ENCODE assay signal across 25 mouse cellular contexts in genomic region chr2:102426434-102426833, GRCm38 (mm10). TPM values are rescaled to one million over a fixed set of nuclear protein-coding genes. Genes with fewer than 3 reads are reported as not detected.
A peak's percentile ranks its signal among the peaks of the same experiment; 100 is the strongest.
DNase-seq lines count a peak whose midpoint lies in the region; ATAC-seq lines count a peak whose summit lies in the region.
"Had no signal": no experiment of that assay in that cellular context is flagged by ENCODE, and none has a peak within 500 bp of the region (broad histone marks: within the 10 kb centered on the region; RNA-seq: fewer than 3 reads in every experiment).

No protein-coding gene starts in this region.

- no peak overlapping the region for H3K4me3 ChIP-seq in midbrain, embryonic 10.5 days
- no peak overlapping the region for H3K4me3 ChIP-seq in midbrain, embryonic 13.5 days (replicated peaks)
- no peak overlapping the region for H3K4me3 ChIP-seq in midbrain, embryonic 12.5 days
- no peak overlapping the region for H3K4me3 ChIP-seq in midbrain, embryonic 15.5 days
- H3K4me3 ChIP-seq: embryonic facial prominence, embryonic 10.5 days; embryonic facial prominence, embryonic 12.5 days; forebrain, embryonic 13.5 days; forebrain, embryonic 15.5 days had no signal

- WGBS in midbrain, embryonic 10.5 days = 14% methylated on average over 3 of the region's 3 CpGs
- 25% methylated on average over 3 of the region's 3 CpGs for WGBS in midbrain, embryonic 13.5 days
- WGBS in midbrain, embryonic 12.5 days = 15% methylated on average over 3 of the region's 3 CpGs
- WGBS in midbrain, embryonic 15.5 days = 15% methylated on average over 3 of the region's 3 CpGs

- ATAC-seq in midbrain, embryonic 13.5 days = no peak
- peak; percentile 52; the same call in 1 of the 2 replicates for ATAC-seq in midbrain, embryonic 12.5 days (ENCODE audit: low FRiP score, low read depth)
- no peak for ATAC-seq in midbrain, embryonic 15.5 days (replicated peaks)
- ATAC-seq: activated CD4-positive, CD25-positive, alpha-beta regulatory T cell, adult 4 months; CD4-positive, CD25-positive, alpha-beta regulatory T cell, adult 4 months; forebrain, embryonic 13.5 days; forebrain, embryonic 15.5 days; forebrain, postnatal 0 days; Patski had no signal

- H3K27me3 ChIP-seq in midbrain, embryonic 10.5 days (ENCODE audit: low read depth, poor library complexity, severe bottlenecking) = peaks cover 12% of the 10 kb centered on the region
- H3K27me3 ChIP-seq in midbrain, embryonic 13.5 days = no peaks in the 10 kb centered on the region
- H3K27me3 ChIP-seq in midbrain, embryonic 12.5 days = no peaks in the 10 kb centered on the region
- no peaks in the 10 kb centered on the region for H3K27me3 ChIP-seq in midbrain, embryonic 15.5 days (replicated peaks)
- H3K27me3 ChIP-seq: CH12.LX; embryonic facial prominence, embryonic 12.5 days; forebrain, embryonic 13.5 days; forebrain, embryonic 15.5 days had no signal

- H3K9me3 ChIP-seq in midbrain, embryonic 10.5 days (replicated peaks) = no peaks in the 10 kb centered on the region
- no peaks in the 10 kb centered on the region for H3K9me3 ChIP-seq in midbrain, embryonic 13.5 days
- no peaks in the 10 kb centered on the region for H3K9me3 ChIP-seq in midbrain, embryonic 12.5 days
- no peaks in the 10 kb centered on the region for H3K9me3 ChIP-seq in midbrain, embryonic 15.5 days
- H3K9me3 ChIP-seq: embryonic facial prominence, embryonic 10.5 days; embryonic facial prominence, embryonic 12.5 days; forebrain, embryonic 13.5 days; forebrain, embryonic 15.5 days; G1E had no signal

- no peak overlapping the region for H3K9ac ChIP-seq in midbrain, embryonic 13.5 days (replicated peaks)
- no peak overlapping the region for H3K9ac ChIP-seq in midbrain, embryonic 12.5 days (replicated peaks)
- no peak overlapping the region for H3K9ac ChIP-seq in midbrain, embryonic 15.5 days
- H3K9ac ChIP-seq: embryonic facial prominence, embryonic 12.5 days; forebrain, embryonic 13.5 days; forebrain, embryonic 15.5 days; forebrain, postnatal 0 days had no signal

- H3K27ac ChIP-seq in midbrain, embryonic 10.5 days (replicated peaks) = no peak overlapping the region
- no peak overlapping the region for H3K27ac ChIP-seq in midbrain, embryonic 13.5 days
- no peak overlapping the region for H3K27ac ChIP-seq in midbrain, embryonic 12.5 days (replicated peaks)
- H3K27ac ChIP-seq in midbrain, embryonic 15.5 days = no peak overlapping the region
- H3K27ac ChIP-seq: embryonic facial prominence, embryonic 10.5 days; embryonic facial prominence, embryonic 12.5 days; forebrain, embryonic 13.5 days; forebrain, embryonic 15.5 days had no signal

- no peak overlapping the region for H3K4me2 ChIP-seq in midbrain, embryonic 13.5 days (replicated peaks)
- H3K4me2 ChIP-seq in midbrain, embryonic 12.5 days (replicated peaks) = no peak overlapping the region
- H3K4me2 ChIP-seq in midbrain, embryonic 15.5 days = no peak overlapping the region
- H3K4me2 ChIP-seq: embryonic facial prominence, embryonic 12.5 days; forebrain, embryonic 13.5 days; forebrain, embryonic 15.5 days had no signal

- peak; percentile 27 for DNase-seq in embryo, embryonic 10 days (ENCODE audit: low spot score)
- DNase-seq in embryo, embryonic 11 days = no peak
- peak; percentile 19 for DNase-seq in midbrain, embryonic 10.5 days (ENCODE audit: low spot score)
- DNase-seq: adrenal gland, adult 8-10 months; adrenal gland, postnatal 14 days; adrenal gland, postnatal 36 days; B cell, adult 2 months; cerebellum, adult 11-12 months; cerebellum, adult 2 months; cerebellum, adult 9-10 months; cerebellum, postnatal 10 days; cerebellum, postnatal 25 days; forebrain, postnatal 0 days had no signal

- no peaks in the 10 kb centered on the region for H3K36me3 ChIP-seq in midbrain, embryonic 10.5 days
- no peaks in the 10 kb centered on the region for H3K36me3 ChIP-seq in midbrain, embryonic 13.5 days
- H3K36me3 ChIP-seq in midbrain, embryonic 12.5 days = no peaks in the 10 kb centered on the region
- H3K36me3 ChIP-seq in midbrain, embryonic 15.5 days (replicated peaks) = no peaks in the 10 kb centered on the region
- H3K36me3 ChIP-seq: embryonic facial prominence, embryonic 10.5 days; embryonic facial prominence, embryonic 12.5 days; forebrain, embryonic 15.5 days; G1E had no signal

- peaks cover 27% of the 10 kb centered on the region for H3K4me1 ChIP-seq in midbrain, embryonic 10.5 days
- 0 out of 2 replicates have a peak, but pooled peaks cover 6% of the 10 kb centered on the region for H3K4me1 ChIP-seq in midbrain, embryonic 13.5 days (replicated peaks)
- 0 out of 2 replicates have a peak, but pooled peaks cover 3% of the 10 kb centered on the region for H3K4me1 ChIP-seq in midbrain, embryonic 12.5 days
- no peaks in the 10 kb centered on the region for H3K4me1 ChIP-seq in midbrain, embryonic 15.5 days
- H3K4me1 ChIP-seq: embryonic facial prominence, embryonic 12.5 days; forebrain, embryonic 13.5 days had no signal

RNA-seq across cellular contexts. Expression of gene Trim44, which starts 18.8 kb away (rescaled TPM):
- 22.2 and 26.9 TPM in 2 replicates for polyA plus RNA-seq in midbrain, embryonic 10.5 days (2016; fragmentation: Nextera tagmentation; extraction: Ambion mirVana)
- 45.6 and 49.7 TPM in 2 replicates for polyA plus RNA-seq in midbrain, embryonic 13.5 days (2015; fragmentation: Nextera tagmentation; extraction: Ambion mirVana)
- 59.0 and 78.8 TPM in 2 replicates for polyA plus RNA-seq in midbrain, embryonic 12.5 days (2016; fragmentation: Nextera tagmentation; extraction: Ambion mirVana)
- polyA plus RNA-seq in midbrain, embryonic 15.5 days (2015; fragmentation: Nextera tagmentation; extraction: Ambion mirVana) = 69.4 and 70.8 TPM in 2 replicates

RNA-seq across cellular contexts. Expression of gene Fjx1, which starts 25.9 kb away (rescaled TPM):
- 17.1 and 21.6 TPM in 2 replicates for polyA plus RNA-seq in midbrain, embryonic 10.5 days (2016; fragmentation: Nextera tagmentation; extraction: Ambion mirVana)
- polyA plus RNA-seq in midbrain, embryonic 13.5 days (2015; fragmentation: Nextera tagmentation; extraction: Ambion mirVana) = 25.2 and 36.7 TPM in 2 replicates
- polyA plus RNA-seq in midbrain, embryonic 12.5 days (2016; fragmentation: Nextera tagmentation; extraction: Ambion mirVana) = 48.4 and 52.6 TPM in 2 replicates
- 35.5 and 37.9 TPM in 2 replicates for polyA plus RNA-seq in midbrain, embryonic 15.5 days (2015; fragmentation: Nextera tagmentation; extraction: Ambion mirVana)
- polyA plus RNA-seq: activated CD4-positive, CD25-positive, alpha-beta regulatory T cell, adult 4 months; CD4-positive, CD25-positive, alpha-beta regulatory T cell, adult 4 months; G1E had no signal
